Mouse (Mus musculus) liver, postnatal 0 days (tissue): ENCODE measurements at regions not wholly inside any gene's neighbourhood (a gene's known extent, or its start where the extent isn't known, plus 50 kb on each side); places are given as distances from the start of the nearest gene placed in this dataset.

Experiments
- CTCF ChIP-seq: sonication (generic); IDR thresholded peaks from 2 replicates; pipeline ENCODE4 v1.5.1; 2016; ENCODE audit warnings: antibody characterized with exemption, low read depth
- EP300 ChIP-seq: IDR thresholded peaks from 2 replicates; pipeline ENCODE4 v1.6.1; 2016; ENCODE audit warnings: antibody characterized with exemption, low read depth, mild to moderate bottlenecking

DNA sequence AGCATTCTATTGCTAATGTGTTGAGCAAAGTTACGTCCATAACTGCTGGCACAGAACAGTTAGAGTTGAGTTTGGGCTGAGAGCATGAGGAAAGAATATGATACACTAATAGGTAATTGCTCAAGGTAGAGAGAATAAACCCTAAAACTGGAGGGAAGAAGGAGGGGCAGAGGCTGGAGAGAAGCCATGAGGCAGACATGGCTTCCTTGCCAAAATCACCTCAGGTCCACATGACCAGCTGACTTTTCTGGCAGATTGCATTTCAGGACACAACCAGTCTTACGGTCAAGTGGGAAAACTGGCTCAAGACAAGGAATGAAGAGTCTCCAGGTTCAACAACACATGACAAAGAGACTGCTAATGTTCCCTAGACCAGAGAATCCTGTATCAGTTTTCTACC is 374.9 kb downstream of the Med10 start:
- TF ChIP-seq CTCF: no peak
- no peak for TF ChIP-seq EP300
